Mouse (Mus musculus): ENCODE results near the gene Tfdp2.
"Not testable (repeated sequence)": the region's sequence is repeated elsewhere in the genome, so short reads cannot be mapped to it uniquely, and the experiment has no call there.

Tfdp2 gene

GRCm38 (mm10) chr9:96195885-96196622 is at the start of gene Tfdp2:
Gene Tfdp2 (plus strand): TSS chr9:96196275.
- DNase-seq (ENCODE audit: low read depth, low spot score): peak; percentile 81

GRCm38 (mm10) chr9:96152801-96153200 is 43.3 kb upstream of the Tfdp2 start:
- no peak for DNase-seq (ENCODE audit: low read depth, low spot score)

GRCm38 (mm10) chr9:96158431-96158830 is 37.6 kb upstream of the Tfdp2 start:
- DNase-seq (ENCODE audit: low read depth, low spot score): no peak

- DNase-seq (ENCODE audit: low read depth, low spot score): no peak
Measured at GRCm38 (mm10) chr9:96159047-96159446, 37.0 kb upstream of the Tfdp2 start.

- DNase-seq (ENCODE audit: low read depth, low spot score): no peak
Measured at GRCm38 (mm10) chr9:96160767-96161166, 35.3 kb upstream of the Tfdp2 start.

- DNase-seq (ENCODE audit: low read depth, low spot score): no peak
Measured at GRCm38 (mm10) chr9:96162421-96162820, 33.7 kb upstream of the Tfdp2 start.

- no peak for DNase-seq (ENCODE audit: low read depth, low spot score)
Measured at GRCm38 (mm10) chr9:96163443-96163842, 32.6 kb upstream of the Tfdp2 start.

GRCm38 (mm10) chr9:96163983-96164382 is 32.1 kb upstream of the Tfdp2 start:
- not testable (repeated sequence) for DNase-seq (ENCODE audit: low read depth, low spot score)

- no peak for DNase-seq (ENCODE audit: low read depth, low spot score)
Measured at GRCm38 (mm10) chr9:96167168-96167585, 28.9 kb upstream of the Tfdp2 start.

GRCm38 (mm10) chr9:96170600-96170999 is 25.5 kb upstream of the Tfdp2 start:
- DNase-seq (ENCODE audit: low read depth, low spot score): no peak

GRCm38 (mm10) chr9:96184909-96185308 is 11.2 kb upstream of the Tfdp2 start:
- DNase-seq (ENCODE audit: low read depth, low spot score): no peak

GRCm38 (mm10) chr9:96186701-96187100 is 9.4 kb upstream of the Tfdp2 start:
- DNase-seq (ENCODE audit: low read depth, low spot score): no peak

GRCm38 (mm10) chr9:96196636-96197181 is 634 bp downstream of the Tfdp2 start:
- peak; percentile 44 for DNase-seq (ENCODE audit: low read depth, low spot score)

- no peak for DNase-seq (ENCODE audit: low read depth, low spot score)
Measured at GRCm38 (mm10) chr9:96197806-96198205, 1.7 kb downstream of the Tfdp2 start.

- DNase-seq (ENCODE audit: low read depth, low spot score): no peak
Measured at GRCm38 (mm10) chr9:96203663-96204062, 7.6 kb downstream of the Tfdp2 start.

- peak; percentile 39 for DNase-seq (ENCODE audit: low read depth, low spot score)
Measured at GRCm38 (mm10) chr9:96207428-96207827, 11.4 kb downstream of the Tfdp2 start.

GRCm38 (mm10) chr9:96213036-96213645 is 17.1 kb downstream of the Tfdp2 start:
- no peak for DNase-seq (ENCODE audit: low read depth, low spot score)

- DNase-seq (ENCODE audit: low read depth, low spot score): no peak
Measured at GRCm38 (mm10) chr9:96214171-96214570, 18.1 kb downstream of the Tfdp2 start.

- DNase-seq (ENCODE audit: low read depth, low spot score): no peak
Measured at GRCm38 (mm10) chr9:96217299-96217698, 21.2 kb downstream of the Tfdp2 start.

- no peak for DNase-seq (ENCODE audit: low read depth, low spot score)
Measured at GRCm38 (mm10) chr9:96217799-96218198, 21.7 kb downstream of the Tfdp2 start.

- no peak for DNase-seq (ENCODE audit: low read depth, low spot score)
Measured at GRCm38 (mm10) chr9:96219114-96219669, 23.1 kb downstream of the Tfdp2 start.

GRCm38 (mm10) chr9:96220419-96220818 is 24.3 kb downstream of the Tfdp2 start:
- DNase-seq (ENCODE audit: low read depth, low spot score): no peak

GRCm38 (mm10) chr9:96223302-96223701 is 27.2 kb downstream of the Tfdp2 start:
- no peak for DNase-seq (ENCODE audit: low read depth, low spot score)

Data from telencephalon, adult 2 months (tissue).